Mouse (Mus musculus): ENCODE measurements around the gene 1600002K03Rik.
A peak's percentile ranks its signal among the peaks of the same experiment; 100 is the strongest.

The 1600002K03Rik gene

GRCm38 (mm10) chr10:80152873-80153260 is 19.9 kb upstream of the 1600002K03Rik start:
- no peak for DNase-seq (ENCODE audit: low read depth in 2 of 2, low spot score in 2 of 2)

- no peak for DNase-seq (ENCODE audit: low read depth in 2 of 2, low spot score in 2 of 2)
Measured at GRCm38 (mm10) chr10:80153713-80154112, 19.0 kb upstream of the 1600002K03Rik start.

DNA sequence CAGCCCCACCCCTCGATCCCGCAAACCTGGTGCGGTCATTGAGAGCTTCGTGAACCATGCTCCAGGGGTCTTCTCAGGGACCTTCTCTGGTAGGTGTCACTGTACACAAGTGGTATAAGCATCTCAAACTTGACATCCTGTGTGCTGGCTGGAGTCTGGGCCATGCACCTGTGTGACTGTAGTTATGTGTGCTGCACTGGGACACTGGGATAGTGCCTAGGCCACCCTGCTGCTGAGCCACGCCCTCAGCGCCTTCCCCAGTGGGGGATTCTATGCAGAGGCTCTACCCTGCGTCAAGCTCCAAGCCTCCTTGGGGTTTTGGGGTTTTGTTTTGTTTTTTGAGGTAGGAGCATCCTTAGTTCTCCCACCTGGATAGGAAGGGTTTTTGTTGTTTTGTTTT is 18.4 kb upstream of the 1600002K03Rik start:
- no peak for DNase-seq (ENCODE audit: low read depth in 2 of 2, low spot score in 2 of 2)

- no peak for DNase-seq (ENCODE audit: low read depth in 2 of 2, low spot score in 2 of 2)
Measured at GRCm38 (mm10) chr10:80155277-80155676, 17.5 kb upstream of the 1600002K03Rik start.

- DNase-seq (ENCODE audit: low read depth in 2 of 2, low spot score in 2 of 2), result no peak
Measured at GRCm38 (mm10) chr10:80156002-80156751, 16.6 kb upstream of the 1600002K03Rik start.

DNA sequence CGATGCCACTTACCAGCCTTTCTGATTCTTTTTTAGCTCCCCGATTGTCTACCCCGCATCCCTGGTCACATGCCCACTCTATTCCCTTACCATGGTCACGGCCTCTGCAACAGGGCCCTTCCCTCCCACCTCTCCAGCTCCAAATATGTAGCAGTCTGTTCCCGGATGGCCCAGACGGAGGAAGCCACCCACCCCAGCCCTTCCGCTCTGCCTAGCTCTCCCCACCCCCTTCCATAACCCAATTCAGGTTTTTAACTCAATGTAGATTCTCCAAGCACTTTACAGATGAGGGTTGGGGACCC is 16.0 kb upstream of the 1600002K03Rik start:
- no peak for DNase-seq (ENCODE audit: low read depth in 2 of 2, low spot score in 2 of 2)

- no peak for DNase-seq (ENCODE audit: low read depth in 2 of 2, low spot score in 2 of 2)
Measured at GRCm38 (mm10) chr10:80157141-80157929, 15.4 kb upstream of the 1600002K03Rik start.

DNA sequence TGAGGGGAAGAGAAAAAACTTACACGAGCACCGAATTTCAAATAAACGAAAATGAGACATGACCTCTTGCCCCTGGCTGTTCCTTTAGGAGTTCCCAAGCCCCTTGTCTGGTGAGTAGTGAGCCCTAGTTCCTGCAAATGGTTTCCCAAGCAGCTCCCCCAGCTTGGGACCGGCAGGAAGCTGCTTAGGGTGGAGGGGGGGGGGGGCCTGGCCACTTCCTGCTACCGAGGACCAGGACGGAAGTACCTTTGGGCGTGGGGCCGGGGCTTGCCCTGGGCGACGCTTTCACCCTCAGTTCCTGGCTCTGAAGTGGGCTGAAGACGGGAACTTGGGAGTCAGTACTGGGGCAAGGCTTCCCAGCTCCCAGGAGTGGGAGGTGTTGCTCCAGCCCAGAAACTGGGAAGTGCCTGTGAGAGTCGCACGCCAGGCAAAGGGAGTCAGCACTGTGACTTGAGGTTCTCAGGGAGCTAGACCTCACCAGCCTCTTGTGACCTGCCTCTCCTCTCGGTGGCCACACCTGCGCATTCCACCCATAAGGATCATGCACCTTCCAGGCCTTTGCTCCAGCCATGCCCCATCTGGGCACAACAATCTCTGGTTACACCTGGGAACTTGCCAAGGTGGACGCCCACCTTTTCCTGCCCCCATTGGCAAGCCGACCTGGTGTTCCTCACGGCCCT is 14.3 kb upstream of the 1600002K03Rik start:
- DNase-seq (ENCODE audit: low read depth in 2 of 2, low spot score in 2 of 2), result peak in 1 of 2 experiments; percentile 53

DNA sequence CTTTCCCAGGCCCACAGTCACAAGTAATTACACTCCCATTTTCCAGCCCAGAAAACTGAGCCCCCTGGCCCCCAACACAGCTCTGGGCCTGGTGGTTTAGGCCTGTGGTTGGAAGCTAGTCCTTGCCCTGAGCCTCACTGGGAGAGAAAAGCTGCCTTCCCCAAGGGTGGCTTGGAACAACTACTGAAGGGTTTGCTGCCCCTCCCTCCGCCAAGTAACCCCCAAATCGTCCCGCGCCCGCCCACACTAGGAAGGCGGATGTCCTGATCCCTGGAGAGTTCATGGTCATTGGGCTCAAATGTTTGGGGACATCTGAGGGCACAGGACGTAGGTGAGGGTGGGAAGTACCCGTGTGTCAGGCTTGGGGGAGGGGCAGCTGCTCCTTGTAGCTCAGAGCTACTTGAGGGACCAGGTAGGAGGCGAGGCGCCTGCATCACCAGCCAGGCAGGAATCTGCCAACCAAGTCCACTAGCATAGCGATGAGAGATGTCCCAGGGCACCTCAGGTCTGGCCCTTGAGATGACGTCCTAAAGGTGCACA is 13.7 kb upstream of the 1600002K03Rik start:
- no peak for DNase-seq (ENCODE audit: low read depth in 2 of 2, low spot score in 2 of 2)

GRCm38 (mm10) chr10:80159561-80160454 is 12.9 kb upstream of the 1600002K03Rik start:
- peak; percentile 99 for DNase-seq (ENCODE audit: low read depth in 2 of 2, low spot score in 2 of 2)

- no peak for DNase-seq (ENCODE audit: low read depth in 2 of 2, low spot score in 2 of 2)
Measured at GRCm38 (mm10) chr10:80160455-80161371, 12.0 kb upstream of the 1600002K03Rik start.

DNA sequence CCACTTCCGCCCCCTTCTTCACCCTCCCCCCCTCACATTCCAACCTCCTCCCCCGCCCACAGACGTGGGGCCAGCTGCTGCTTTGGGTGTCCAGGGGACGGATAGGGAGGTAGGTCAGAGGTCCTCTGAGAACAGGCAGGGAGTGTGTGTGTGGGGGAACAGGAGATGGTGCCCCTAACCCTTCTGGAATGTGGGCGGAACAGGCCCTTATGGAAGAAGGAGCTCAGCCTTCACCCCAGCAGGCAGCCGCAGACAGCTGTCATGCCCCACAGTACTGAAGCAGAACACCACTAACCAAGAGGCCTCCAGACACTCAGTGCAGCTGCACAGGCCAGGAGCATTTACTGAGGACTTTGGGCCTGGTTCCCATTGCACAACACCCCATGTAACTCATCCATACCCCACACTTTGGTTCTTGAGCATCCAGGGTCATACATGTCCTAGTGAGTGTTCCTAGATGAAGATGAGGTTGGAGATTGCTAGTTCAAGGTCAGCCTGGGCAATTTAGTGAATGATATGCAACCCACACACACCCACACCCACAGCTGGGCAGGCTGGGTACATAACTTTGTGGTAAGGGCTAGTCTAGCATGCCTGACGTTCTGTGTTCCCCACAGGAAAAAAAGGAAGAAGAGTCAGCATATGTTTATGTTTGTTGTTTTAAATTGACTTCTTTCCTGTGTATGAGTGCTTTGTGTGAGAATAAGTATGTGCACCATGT is 11.1 kb upstream of the 1600002K03Rik start:
- DNase-seq (ENCODE audit: low read depth in 2 of 2, low spot score in 2 of 2), result no peak

DNA sequence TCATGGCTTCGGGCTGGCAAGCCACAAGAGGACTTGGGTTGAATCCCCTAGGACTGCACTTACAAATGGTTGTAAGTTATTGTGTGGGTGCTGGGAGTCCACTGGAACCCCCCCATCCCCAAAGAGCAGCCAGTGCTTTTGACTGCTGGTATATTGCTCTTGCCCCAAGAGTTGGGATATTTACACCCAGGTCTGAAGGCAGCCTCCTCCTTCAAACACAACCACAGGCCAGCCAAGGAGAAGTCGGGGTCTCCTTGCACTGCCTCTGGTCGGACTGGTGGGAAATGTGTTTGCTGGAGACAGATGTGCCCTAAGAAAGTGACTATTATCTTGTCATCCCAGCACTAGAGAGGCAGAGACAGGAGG is 10.5 kb upstream of the 1600002K03Rik start:
- DNase-seq (ENCODE audit: low read depth in 2 of 2, low spot score in 2 of 2), result no peak

GRCm38 (mm10) chr10:80162716-80163299 is 9.9 kb upstream of the 1600002K03Rik start:
- no peak for DNase-seq (ENCODE audit: low read depth in 2 of 2, low spot score in 2 of 2)

- DNase-seq (ENCODE audit: low read depth in 2 of 2, low spot score in 2 of 2), result no peak
Measured at GRCm38 (mm10) chr10:80163721-80164120, 9.0 kb upstream of the 1600002K03Rik start.

- no peak for DNase-seq (ENCODE audit: low read depth in 2 of 2, low spot score in 2 of 2)
Measured at GRCm38 (mm10) chr10:80164161-80164997, 8.4 kb upstream of the 1600002K03Rik start.

GRCm38 (mm10) chr10:80164998-80165344 is 7.8 kb upstream of the 1600002K03Rik start:
- peak; percentile 88 to 91 for DNase-seq (ENCODE audit: low read depth in 2 of 2, low spot score in 2 of 2)

Measured in CD8-positive naive resting alpha-beta T cell, adult 2 months (primary cell).